Comparison of ENCODE assay signal across 1 mouse cellular context in genomic region chr4:117858794-117859193, GRCm38 (mm10).
A peak's percentile ranks its signal among the peaks of the same experiment; 100 is the strongest.
TF ChIP-seq lines count a peak whose summit lies in the region.

No protein-coding gene starts in this region.

TF ChIP-seq in MEL, 35 proteins besides CTCF, POLR2A, EP300 and RAD21:
- TF ChIP-seq MYB (IDR thresholded peaks at IDR 0.05; ENCODE audit: low read depth, low read length), result no peak
- TF ChIP-seq MXI1 (IDR thresholded peaks at IDR 0.05; ENCODE audit: low read depth, low read length), result no peak
- TF ChIP-seq MAZ (IDR thresholded peaks at IDR 0.05; ENCODE audit: low read depth, low read length), result no peak
- TF ChIP-seq ZC3H11A (IDR thresholded peaks at IDR 0.05; ENCODE audit: low read depth, low read length), result peak; percentile 55; the same call in 1 of the 2 replicates
- TF ChIP-seq RCOR1 (IDR thresholded peaks at IDR 0.05; ENCODE audit: low read depth, low read length), result no peak
- peak; percentile 81 for TF ChIP-seq SMC3 (IDR thresholded peaks at IDR 0.05; ENCODE audit: low read depth, low read length)
TF ChIP-seq in MEL: peak in this region for 2.
